Mouse (Mus musculus) neutrophil, adult 59 days (primary cell): ENCODE data around the gene Snai3. TPM values are rescaled to one million over a fixed set of nuclear protein-coding genes. Genes with fewer than 3 reads are reported as not detected.

Source experiments
- total RNA-seq, 2 experiments: library from RNA; stranded (reverse); gene quantifications; 1 replicate in 1 of 2; 2 replicates in 1 of 2; pipeline ENCODE4 v1.2.4; 2023

Gene Snai3
- total RNA-seq: not detected

DNA sequence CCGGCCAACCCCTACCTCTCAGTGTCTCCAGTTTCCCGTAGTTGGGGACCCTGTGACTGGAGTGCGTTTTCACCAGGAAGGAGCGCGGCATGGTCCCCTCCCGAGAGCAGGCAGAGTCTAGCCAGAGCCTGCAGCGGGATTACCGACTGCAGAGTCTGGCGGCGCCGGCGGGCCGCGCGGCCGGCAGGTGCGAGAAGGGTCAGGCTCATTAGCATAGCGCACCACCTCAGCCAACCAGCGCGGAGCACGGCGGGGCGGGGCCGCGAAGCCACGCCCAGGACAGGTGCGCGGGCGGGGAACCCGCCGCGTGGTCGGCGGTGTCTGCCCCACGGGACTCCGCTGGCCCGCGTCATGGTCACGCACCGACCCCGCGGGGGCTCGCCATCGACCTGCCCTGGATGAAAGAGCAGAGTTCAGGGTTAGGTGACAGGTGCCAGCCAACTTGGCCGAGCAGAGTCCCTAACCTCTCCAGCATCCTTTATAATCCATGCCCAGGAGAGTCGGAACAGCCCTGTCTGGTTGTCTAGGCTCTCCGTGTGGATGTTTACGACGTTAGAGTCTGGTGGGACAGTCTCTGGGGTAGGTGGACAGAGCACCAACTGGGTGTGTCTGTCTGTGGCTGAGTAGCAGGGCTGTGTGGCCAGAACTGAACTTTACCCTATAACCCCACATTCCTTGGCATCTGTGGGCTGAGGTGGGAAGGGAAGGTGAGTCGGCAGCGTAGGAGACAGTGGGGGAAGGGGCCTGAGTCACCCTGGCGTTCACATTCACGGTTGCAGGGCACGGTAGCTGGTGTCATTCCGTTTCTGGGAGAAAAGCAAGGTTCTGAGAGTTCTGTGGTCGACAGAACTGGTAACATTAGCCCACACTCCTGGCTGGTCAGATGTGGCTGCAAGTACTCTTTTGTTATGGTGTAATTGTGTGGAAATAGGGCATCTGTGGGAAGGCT lies at the start of gene Snai3:
TSS of gene Snai3 (minus strand) at position 210 of the 949 bp plus-strand sequence.

GRCm38 (mm10) chr8:122475580-122476320 lies 15.2 kb upstream of the Snai3 start, which contains the start of the genes Rnf166 and Ctu2:
Gene Rnf166 (minus strand): TSS chr8:122476064.
Gene Ctu2 (plus strand): TSS chr8:122476143.

GRCm38 (mm10) chr8:122443262-122444006 lies 17.1 kb downstream of the Snai3 start, which contains the start of gene Mvd:
Gene Mvd (minus strand): TSS chr8:122443422.

GRCm38 (mm10) chr8:122432443-122433268 lies 27.9 kb downstream of the Snai3 start, which contains the start of gene Cyba:
Gene Cyba (minus strand): TSS chr8:122432930.

GRCm38 (mm10) chr8:122421376-122422070 lies 39.0 kb downstream of the Snai3 start, which contains the start of gene Il17c:
Gene Il17c (plus strand): TSS chr8:122422020.

Other genes with a start within 250 kb of the Snai3 start
- 10 to 100 TPM; 17.8 to 25.9 TPM for gene Zfpm1, start 178.6 kb downstream of the Snai3 start, total RNA-seq
- gene Trhr2, start 100.0 kb downstream of the Snai3 start, total RNA-seq: not detected
- gene Zc3h18, start 84.1 kb downstream of the Snai3 start, total RNA-seq: 10 to 100 TPM; 48.2 to 51.7 TPM
- under 1 TPM in 1 of 2 experiments, not detected in 1; 0.53 TPM for gene Il17c, start 38.7 kb downstream of the Snai3 start, total RNA-seq
- gene Cyba, start 27.8 kb downstream of the Snai3 start, total RNA-seq: 100 to 1,000 TPM; 806 to 827 TPM
- gene Mvd, start 17.3 kb downstream of the Snai3 start, total RNA-seq: 10 to 100 TPM in 1 of 2 experiments, 1 to 10 TPM in 1; 7.3 to 10.1 TPM
- 10 to 100 TPM; 45.1 to 55.0 TPM for gene Rnf166, start 15.3 kb upstream of the Snai3 start, total RNA-seq
- gene Ctu2, start 15.4 kb upstream of the Snai3 start, total RNA-seq: 10 to 100 TPM; 12.7 to 15.7 TPM
- gene Piezo1, start 90.6 kb upstream of the Snai3 start, total RNA-seq: 10 to 100 TPM; 40.1 to 60.0 TPM
- gene Cdt1, start 107.3 kb upstream of the Snai3 start, total RNA-seq: 10 to 100 TPM; 50.8 to 55.3 TPM
- 100 to 1,000 TPM; 144 to 180 TPM for gene Aprt, start 116.2 kb upstream of the Snai3 start, total RNA-seq
- gene Galns, start 150.7 kb upstream of the Snai3 start, total RNA-seq: 10 to 100 TPM; 78.3 to 78.7 TPM
- gene Trappc2l, start 150.9 kb upstream of the Snai3 start, total RNA-seq: 10 to 100 TPM; 39.5 to 48.7 TPM
- gene Pabpn1l, start 162.0 kb upstream of the Snai3 start, total RNA-seq: not detected
- 10 to 100 TPM; 24.7 to 28.0 TPM for gene Cbfa2t3, start 238.4 kb upstream of the Snai3 start, total RNA-seq